Mouse (Mus musculus): ENCODE measurements around the gene Usp4. TPM values are rescaled to one million over a fixed set of nuclear protein-coding genes. Genes with fewer than 3 reads are reported as not detected.

Gene Usp4
- polyA plus RNA-seq, 1 experiment from 2014 or later, result 68.3 TPM

DNA sequence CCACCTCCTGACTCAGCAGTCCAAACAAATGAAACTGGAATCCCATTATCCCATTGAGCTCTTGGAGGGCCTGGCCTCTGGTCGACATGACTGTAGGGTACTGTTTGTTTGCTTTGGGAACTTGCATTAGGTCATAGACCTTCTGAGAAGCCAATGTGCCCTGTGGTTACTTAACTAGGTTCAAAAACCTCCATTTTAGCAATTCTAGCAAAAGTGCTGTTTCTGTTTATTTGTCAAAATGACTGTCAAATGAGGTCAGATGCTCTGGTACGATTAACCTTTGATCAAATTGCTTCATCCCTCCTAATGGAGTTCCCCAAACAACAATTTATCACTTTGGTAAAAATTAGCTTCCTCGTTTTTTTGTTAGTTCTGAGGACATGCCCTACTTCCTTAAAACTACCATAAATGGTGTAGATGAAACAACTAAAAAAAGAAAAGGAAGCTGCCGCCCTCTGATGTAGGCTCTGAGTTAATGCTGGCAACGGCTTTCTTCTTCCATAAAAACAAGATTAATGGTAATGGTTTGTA, 5.3 kb upstream of the Usp4 start:
- Histone ChIP-seq H3K9ac (no peak overlapping the region), H3K36me3 (peaks cover 5% of the 10 kb centered on the region; the same call in 1 of the 2 replicates), H3K4me3 (no peak overlapping the region), H3K4me1 (replicated peaks) (peaks cover 36% of the 10 kb centered on the region), H3K27ac (peak overlapping the region; percentile 17; the same call in 1 of the 2 replicates), H3K4me2 (no peak overlapping the region), H3K9me3 (replicated peaks) (no peaks in the 10 kb centered on the region), H3K27me3 (no peaks in the 10 kb centered on the region)
- 43% methylated on average over 5 of the region's 5 CpGs for WGBS
- ATAC-seq (replicated peaks; ENCODE audit: insufficient number of reproducible peaks, insufficient read depth, low FRiP score, low read depth), result no peak

DNA sequence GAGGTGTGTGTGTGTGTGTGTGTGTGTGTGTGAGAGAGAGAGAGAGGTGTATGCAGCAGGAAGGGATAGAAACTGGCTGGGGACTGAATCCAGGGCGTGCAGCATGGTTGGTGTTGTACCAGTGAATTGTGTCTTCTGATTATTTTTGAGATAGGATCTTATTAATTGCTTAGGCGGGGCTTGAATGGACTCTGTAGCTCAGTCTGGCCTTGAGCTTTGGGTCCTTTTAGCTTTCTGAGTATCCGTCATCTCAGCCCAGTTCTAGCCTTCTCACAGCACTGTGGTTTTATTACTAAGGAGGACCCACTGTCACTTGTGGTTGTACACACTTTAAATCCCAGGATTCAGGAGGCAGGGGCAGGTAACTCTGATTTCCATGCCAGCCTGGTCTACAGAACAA, 4.3 kb upstream of the Usp4 start:
- Histone ChIP-seq H3K9me3 (replicated peaks) (no peaks in the 10 kb centered on the region), H3K27ac (no peak overlapping the region), H3K9ac (no peak overlapping the region), H3K36me3 (no peaks in the 10 kb centered on the region), H3K4me1 (replicated peaks) (peaks cover 34% of the 10 kb centered on the region), H3K4me3 (no peak overlapping the region), H3K4me2 (no peak overlapping the region), H3K27me3 (no peaks in the 10 kb centered on the region)
- ATAC-seq (replicated peaks; ENCODE audit: insufficient number of reproducible peaks, insufficient read depth, low FRiP score, low read depth), result no peak
- 82% methylated on average over 3 of the region's 3 CpGs for WGBS

GRCm38 (mm10) chr9:108343835-108344234, 3.8 kb upstream of the Usp4 start:
- no peaks in the 10 kb centered on the region for H3K9me3 ChIP-seq (replicated peaks)
- H3K36me3 ChIP-seq, result no peaks in the 10 kb centered on the region
- H3K9ac ChIP-seq, result no peak overlapping the region
- peaks cover 34% of the 10 kb centered on the region for H3K4me1 ChIP-seq (replicated peaks)
- 94% methylated on average over 1 of the region's 1 CpGs for WGBS
- H3K4me3 ChIP-seq, result no peak overlapping the region
- no peak overlapping the region for H3K4me2 ChIP-seq
- ATAC-seq (replicated peaks; ENCODE audit: insufficient number of reproducible peaks, insufficient read depth, low FRiP score, low read depth), result no peak
- no peak overlapping the region for H3K27ac ChIP-seq
- no peaks in the 10 kb centered on the region for H3K27me3 ChIP-seq

GRCm38 (mm10) chr9:108344471-108344870, 3.2 kb upstream of the Usp4 start:
- Histone ChIP-seq H3K9me3 (replicated peaks) (no peaks in the 10 kb centered on the region), H3K36me3 (no peaks in the 10 kb centered on the region), H3K4me1 (replicated peaks) (peaks cover 39% of the 10 kb centered on the region), H3K27ac (no peak overlapping the region), H3K4me3 (no peak overlapping the region), H3K9ac (no peak overlapping the region), H3K4me2 (no peak overlapping the region), H3K27me3 (no peaks in the 10 kb centered on the region)
- no peak for ATAC-seq (replicated peaks; ENCODE audit: insufficient number of reproducible peaks, insufficient read depth, low FRiP score, low read depth)
- 79% methylated on average over 4 of the region's 4 CpGs for WGBS

DNA sequence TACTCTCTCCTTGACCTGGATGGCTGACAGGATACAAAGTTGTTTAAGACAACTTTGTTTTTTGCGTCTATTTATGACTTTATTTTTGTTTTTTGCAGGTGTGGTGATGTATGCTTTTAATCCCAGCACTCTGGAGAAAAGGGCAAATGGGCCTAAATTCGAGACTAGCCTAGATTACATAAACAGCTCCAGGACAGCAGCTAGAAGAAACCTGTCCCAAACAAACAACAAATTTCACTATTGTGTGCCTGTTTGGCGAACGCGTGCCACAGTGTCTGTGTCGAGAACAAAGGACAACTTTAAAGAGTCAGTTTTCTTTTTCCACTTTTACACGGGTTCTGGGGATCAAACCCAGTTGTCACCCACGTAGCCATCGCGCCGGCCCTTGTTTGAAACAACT, 629 bp upstream of the Usp4 start:
- 8% methylated on average over 11 of the region's 11 CpGs for WGBS

DNA sequence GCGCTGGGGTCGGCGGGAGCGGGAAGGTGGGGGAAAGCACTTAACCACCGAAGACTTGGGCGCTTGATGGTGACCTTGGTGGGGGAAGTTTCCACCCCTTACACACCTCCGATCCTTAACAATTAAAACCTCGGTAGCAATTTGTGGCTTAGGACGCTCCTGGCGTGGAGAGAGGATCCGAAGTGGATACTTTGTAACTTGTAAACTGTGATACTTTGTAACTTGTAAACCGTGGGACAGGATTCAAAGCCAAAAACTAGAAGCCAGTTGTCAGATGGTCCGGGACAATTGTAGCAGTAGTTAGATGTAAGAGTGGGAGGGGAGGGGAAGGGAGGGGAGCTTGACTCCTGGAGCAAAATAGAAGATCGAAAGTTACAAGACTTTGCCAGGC, 632 bp downstream of the Usp4 start:
- peak overlapping the region; percentile 84 for H3K4me3 ChIP-seq
- H3K4me2 ChIP-seq, result peak overlapping the region; percentile 70
- peak overlapping the region; percentile 97 for H3K27ac ChIP-seq
- peaks cover 26% of the 10 kb centered on the region for H3K36me3 ChIP-seq
- ATAC-seq (replicated peaks; ENCODE audit: insufficient number of reproducible peaks, insufficient read depth, low FRiP score, low read depth), result no peak
- peak overlapping the region; percentile 94 for H3K9ac ChIP-seq
- peaks cover 21% of the 10 kb centered on the region for H3K4me1 ChIP-seq (replicated peaks)
- no peaks in the 10 kb centered on the region for H3K27me3 ChIP-seq
- H3K9me3 ChIP-seq (replicated peaks), result no peaks in the 10 kb centered on the region
- 3% methylated on average over 14 of the region's 14 CpGs for WGBS

More for the DNA sequence above, 629 bp upstream of the Usp4 start:
- Histone ChIP-seq H3K36me3 (peaks cover 13% of the 10 kb centered on the region), H3K4me2 (peak overlapping the region; percentile 70), H3K27ac (peak overlapping the region; percentile 97), H3K9me3 (replicated peaks) (no peaks in the 10 kb centered on the region), H3K27me3 (no peaks in the 10 kb centered on the region), H3K4me3 (peak overlapping the region; percentile 84), H3K4me1 (replicated peaks) (peaks cover 21% of the 10 kb centered on the region), H3K9ac (peak overlapping the region; percentile 94)
- no peak for ATAC-seq (replicated peaks; ENCODE audit: insufficient number of reproducible peaks, insufficient read depth, low FRiP score, low read depth)

GRCm38 (mm10) chr9:108349727-108350126, 2.1 kb downstream of the Usp4 start:
- no peak overlapping the region for H3K4me3 ChIP-seq
- H3K4me2 ChIP-seq, result no peak overlapping the region
- peaks cover 40% of the 10 kb centered on the region for H3K36me3 ChIP-seq
- peaks cover 21% of the 10 kb centered on the region for H3K4me1 ChIP-seq (replicated peaks)
- H3K27me3 ChIP-seq, result no peaks in the 10 kb centered on the region
- no peaks in the 10 kb centered on the region for H3K9me3 ChIP-seq (replicated peaks)
- no peak for ATAC-seq (replicated peaks; ENCODE audit: insufficient number of reproducible peaks, insufficient read depth, low FRiP score, low read depth)
- no peak overlapping the region for H3K9ac ChIP-seq
- 90% methylated on average over 4 of the region's 4 CpGs for WGBS
- no peak overlapping the region for H3K27ac ChIP-seq

DNA sequence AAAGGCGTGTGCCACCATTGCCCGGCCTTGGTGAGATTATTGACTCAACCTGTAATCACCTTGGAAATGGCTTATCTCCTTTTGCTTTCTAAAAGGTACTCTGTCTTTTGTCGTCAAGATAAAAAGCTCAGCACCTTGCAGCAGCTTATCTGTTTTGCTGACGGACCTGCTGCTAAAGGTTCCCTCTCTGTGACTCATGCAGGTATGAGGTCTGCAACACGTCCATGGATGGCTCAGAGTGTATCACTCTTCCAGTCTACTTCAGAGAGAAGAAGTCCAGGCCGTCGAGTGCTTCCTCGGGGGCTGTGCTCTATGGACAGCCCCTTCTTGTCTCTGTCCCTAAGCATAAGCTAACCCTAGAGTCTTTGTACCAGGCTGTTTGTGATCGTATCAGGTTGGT, 30.6 kb downstream of the Usp4 start:
- H3K9ac ChIP-seq, result no peak overlapping the region
- WGBS, result 44% methylated on average over 9 of the region's 9 CpGs
- H3K36me3 ChIP-seq, result peaks cover 86% of the 10 kb centered on the region
- no peak overlapping the region for H3K27ac ChIP-seq
- no peaks in the 10 kb centered on the region for H3K9me3 ChIP-seq (replicated peaks)
- no peak overlapping the region for H3K4me2 ChIP-seq
- no peak for ATAC-seq (replicated peaks; ENCODE audit: insufficient number of reproducible peaks, insufficient read depth, low FRiP score, low read depth)
- H3K4me1 ChIP-seq (replicated peaks), result 0 out of 2 replicates have a peak, but pooled peaks cover 3% of the 10 kb centered on the region
- no peak overlapping the region for H3K4me3 ChIP-seq
- no peaks in the 10 kb centered on the region for H3K27me3 ChIP-seq

- H3K36me3 ChIP-seq, result peaks cover 86% of the 10 kb centered on the region
- 69% methylated on average over 5 of the region's 5 CpGs for WGBS
- ATAC-seq (replicated peaks; ENCODE audit: insufficient number of reproducible peaks, insufficient read depth, low FRiP score, low read depth), result no peak
- H3K4me3 ChIP-seq, result no peak overlapping the region
- H3K4me1 ChIP-seq (replicated peaks), result 0 out of 2 replicates have a peak, but pooled peaks cover 3% of the 10 kb centered on the region
- H3K9ac ChIP-seq, result no peak overlapping the region
- no peak overlapping the region for H3K27ac ChIP-seq
- no peaks in the 10 kb centered on the region for H3K27me3 ChIP-seq
- H3K4me2 ChIP-seq, result no peak overlapping the region
- H3K9me3 ChIP-seq (replicated peaks), result no peaks in the 10 kb centered on the region
Observed at GRCm38 (mm10) chr9:108378736-108379135, 31.1 kb downstream of the Usp4 start.

- H3K4me1 ChIP-seq (replicated peaks), result 0 out of 2 replicates have a peak, but pooled peaks cover 3% of the 10 kb centered on the region
- H3K36me3 ChIP-seq, result peaks cover 86% of the 10 kb centered on the region
- H3K27ac ChIP-seq, result no peak overlapping the region
- no peak for ATAC-seq (replicated peaks; ENCODE audit: insufficient number of reproducible peaks, insufficient read depth, low FRiP score, low read depth)
- H3K27me3 ChIP-seq, result no peaks in the 10 kb centered on the region
- H3K4me2 ChIP-seq, result no peak overlapping the region
- WGBS, result 70% methylated on average over 4 of the region's 4 CpGs
- no peak overlapping the region for H3K9ac ChIP-seq
- H3K9me3 ChIP-seq (replicated peaks), result no peaks in the 10 kb centered on the region
- no peak overlapping the region for H3K4me3 ChIP-seq
Observed at GRCm38 (mm10) chr9:108379294-108379693, 31.6 kb downstream of the Usp4 start.

DNA sequence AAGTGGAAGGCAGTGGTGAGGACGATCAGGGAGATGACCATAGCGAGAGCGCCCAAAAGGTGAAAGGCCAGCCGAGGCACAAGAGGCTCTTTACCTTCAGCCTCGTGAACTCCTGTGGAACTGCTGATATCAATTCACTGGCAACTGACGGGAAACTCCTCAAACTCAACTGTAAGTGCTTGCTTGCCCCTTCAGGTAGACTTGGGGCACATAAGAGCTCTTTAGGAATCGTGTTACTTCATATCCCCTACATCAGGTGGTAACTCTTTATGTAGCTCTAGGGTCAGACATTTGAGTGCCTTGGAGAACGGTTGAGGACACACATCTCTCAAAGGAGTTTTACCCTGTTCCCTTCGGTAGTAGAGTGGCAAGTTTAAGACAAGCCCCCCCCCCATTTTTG, 33.7 kb downstream of the Usp4 start:
- 89% methylated on average over 9 of the region's 9 CpGs for WGBS
- Histone ChIP-seq H3K4me2 (no peak overlapping the region), H3K4me3 (no peak overlapping the region), H3K36me3 (peaks cover 86% of the 10 kb centered on the region), H3K9ac (no peak overlapping the region), H3K27ac (no peak overlapping the region), H3K4me1 (replicated peaks) (0 out of 2 replicates have a peak, but pooled peaks cover 3% of the 10 kb centered on the region), H3K9me3 (replicated peaks) (no peaks in the 10 kb centered on the region), H3K27me3 (no peaks in the 10 kb centered on the region)
- ATAC-seq (replicated peaks; ENCODE audit: insufficient number of reproducible peaks, insufficient read depth, low FRiP score, low read depth), result no peak

GRCm38 (mm10) chr9:108385006-108385405, 37.4 kb downstream of the Usp4 start:
- WGBS, result 74% methylated on average over 7 of the region's 7 CpGs
- Histone ChIP-seq H3K4me1 (replicated peaks) (no peaks in the 10 kb centered on the region), H3K27ac (no peak overlapping the region), H3K27me3 (no peaks in the 10 kb centered on the region), H3K4me2 (no peak overlapping the region), H3K36me3 (peaks cover 87% of the 10 kb centered on the region), H3K9me3 (replicated peaks) (no peaks in the 10 kb centered on the region), H3K9ac (no peak overlapping the region), H3K4me3 (no peak overlapping the region)
- no peak for ATAC-seq (replicated peaks; ENCODE audit: insufficient number of reproducible peaks, insufficient read depth, low FRiP score, low read depth)

Data from heart, embryonic 15.5 days (tissue).